Comparison of ENCODE assay signal across 21 mouse cellular contexts in genomic region chr13:103107362-103107761, GRCm38 (mm10).
DNase-seq lines count a peak whose midpoint lies in the region; TF ChIP-seq lines count a peak whose summit lies in the region.
"Had no signal": no experiment of that assay in that cellular context is flagged by ENCODE, and none has a peak within 500 bp of the region (broad histone marks: within the 10 kb centered on the region; RNA-seq: fewer than 3 reads in every experiment).

No protein-coding gene starts in this region.

- intact Hi-C loops in heart, adult 2 months (cut with DNase I), result loop anchor here (5.0 kb wide), 1 partner anchor 295 kb away; no protein-coding TSS in a partner anchor

- H3K36me3 ChIP-seq in heart, adult 2 months (ENCODE audit: control insufficient read depth, insufficient read depth, low read length), result no peaks in the 10 kb centered on the region; the same call in 1 of the 2 replicates
- H3K36me3 ChIP-seq: G1E had no signal

- peaks cover 2% of the 10 kb centered on the region for H3K4me1 ChIP-seq in heart, adult 2 months (ENCODE audit: control insufficient read depth, insufficient read depth, low read length)

- H3K4me3 ChIP-seq in heart, adult 2 months, result no peak overlapping the region

- peak; percentile 82 for DNase-seq in heart, adult 11 months
- DNase-seq in heart, adult 2 months, result no peak
- DNase-seq in 416B (ENCODE audit: low read depth), result peak; percentile 8
- peak; percentile 55 for DNase-seq in testis, postnatal 10 days (ENCODE audit: low spot score)
- peak; percentile 69 for DNase-seq in testis, postnatal 14 days (ENCODE audit: low spot score)
- no peak for DNase-seq in thymus, postnatal 10 days (ENCODE audit: low spot score in 2 of 2)
- no peak for DNase-seq in adrenal gland, adult 2 months
- no peak for DNase-seq in ovary, postnatal 10 days (ENCODE audit: low spot score)
- DNase-seq: adrenal gland, adult 8-10 months; adrenal gland, postnatal 10 days; adrenal gland, postnatal 14 days; adrenal gland, postnatal 25 days; adrenal gland, postnatal 36 days; B cell, adult 2 months; cerebellum, adult 11 months; cerebellum, adult 11-12 months; cerebellum, adult 18-20 months; cerebellum, adult 2 months had no signal

- H3K79me2 ChIP-seq in heart, adult 2 months (replicated peaks; ENCODE audit: control insufficient read depth, insufficient read depth, low read length), result peaks cover 1% of the 10 kb centered on the region; the same call in 1 of the 2 replicates

- H3K27me3 ChIP-seq in heart, adult 2 months (ENCODE audit: control insufficient read depth, insufficient read depth, low read length), result no peaks in the 10 kb centered on the region
- H3K27me3 ChIP-seq: CH12.LX, Patski had no signal

- no peak for TF ChIP-seq EP300 in heart, adult 2 months (IDR thresholded peaks at IDR 0.05; ENCODE audit: insufficient read depth, low read depth, low read length)

- no peak overlapping the region for H3K9ac ChIP-seq in heart, adult 2 months (ENCODE audit: low read depth, low read length)

- TF ChIP-seq CTCF in heart, adult 2 months (IDR thresholded peaks at IDR 0.05), result no peak

- 52% methylated on average over 5 of the region's 5 CpGs for WGBS in heart, adult 2 months

- H3K27ac ChIP-seq in heart, adult 2 months, result no peak overlapping the region

- TF ChIP-seq POLR2A in heart, adult 2 months (IDR thresholded peaks at IDR 0.05; ENCODE audit: insufficient read depth, low read depth, low read length), result no peak

Comparison
In these comparisons a context has a peak if more than half of its experiments do, and no peak if none do; other contexts are left out.
1. DNase-seq: peak in heart, adult 11 months (single experiment), 416B (single experiment), testis, postnatal 10 days (single experiment) and testis, postnatal 14 days (single experiment); none in heart, adult 2 months (0 of 2), thymus, postnatal 10 days (0 of 2), adrenal gland, adult 2 months (single experiment) and ovary, postnatal 10 days (single experiment).